Mouse (Mus musculus) megakaryocyte progenitor cell, adult 5-6 weeks (primary cell): ENCODE data around the gene Dcp1a. TPM values are rescaled to one million over a fixed set of nuclear protein-coding genes. Genes with fewer than 3 reads are reported as not detected.
"Not testable (repeated sequence)": the region's sequence is repeated elsewhere in the genome, so short reads cannot be mapped to it uniquely, and the experiment has no call there.

Source experiments
- ATAC-seq: replicated peaks from 2 replicates; pipeline ENCODE4 v1.8.0; 2016; ENCODE audit warnings: mild to moderate bottlenecking, moderate TSS enrichment, inconsistent platforms; ENCODE audit not compliant: poor library complexity
- total RNA-seq, 2 experiments: library from RNA; stranded (forward) in 1 of 2; stranded (reverse) in 1 of 2; fragments of 157-497, 149-512 nt in 1 of 2; fragments of 200-1000 nt in 1 of 2; gene quantifications; 2 replicates each; pipeline versions ENCODE4 v1.2.3 to v1.2.4; 2015 to 2017

Gene Dcp1a
- total RNA-seq, 2 experiments from 2014 or later = 24.9 to 27.1 TPM

GRCm38 (mm10) chr14:30515931-30516723, 36.8 kb downstream of the Dcp1a start:
- ATAC-seq = peak; percentile 86

- no peak for ATAC-seq
Observed at GRCm38 (mm10) chr14:30519323-30519722, 40.0 kb downstream of the Dcp1a start.

GRCm38 (mm10) chr14:30523356-30523755, 44.0 kb downstream of the Dcp1a start:
- no peak for ATAC-seq

GRCm38 (mm10) chr14:30528392-30528791, 49.1 kb downstream of the Dcp1a start:
- ATAC-seq = no peak

- no peak for ATAC-seq
Observed at GRCm38 (mm10) chr14:30528961-30529360, 49.6 kb downstream of the Dcp1a start.

GRCm38 (mm10) chr14:30529454-30529853, 50.1 kb downstream of the Dcp1a start:
- ATAC-seq = no peak

- no peak for ATAC-seq
Observed at GRCm38 (mm10) chr14:30530726-30531269, 51.5 kb downstream of the Dcp1a start.

- ATAC-seq = peak; percentile 29
Observed at GRCm38 (mm10) chr14:30531431-30531830, 52.1 kb downstream of the Dcp1a start.

GRCm38 (mm10) chr14:30531896-30532295, 52.6 kb downstream of the Dcp1a start:
- no peak for ATAC-seq

- ATAC-seq = no peak
Observed at GRCm38 (mm10) chr14:30533780-30534450, 54.6 kb downstream of the Dcp1a start.

GRCm38 (mm10) chr14:30541541-30541940, 62.2 kb downstream of the Dcp1a start:
- no peak for ATAC-seq

- ATAC-seq = not testable (repeated sequence)
Observed at GRCm38 (mm10) chr14:30543331-30543730, 64.0 kb downstream of the Dcp1a start.

- peak; percentile 30 for ATAC-seq
Observed at GRCm38 (mm10) chr14:30548131-30548720, 68.9 kb downstream of the Dcp1a start, which contains the start of gene Tkt. Gene Tkt (plus strand): TSS chr14:30548359.

- ATAC-seq = peak; percentile 68
Observed at GRCm38 (mm10) chr14:30548965-30549776, 69.8 kb downstream of the Dcp1a start.

GRCm38 (mm10) chr14:30549777-30550149, 70.4 kb downstream of the Dcp1a start:
- ATAC-seq = no peak

GRCm38 (mm10) chr14:30550232-30551070, 71.1 kb downstream of the Dcp1a start:
- no peak for ATAC-seq

- ATAC-seq = no peak
Observed at GRCm38 (mm10) chr14:30551509-30551908, 72.2 kb downstream of the Dcp1a start.

GRCm38 (mm10) chr14:30551981-30552380, 72.6 kb downstream of the Dcp1a start:
- ATAC-seq = no peak

- peak; percentile 40 for ATAC-seq
Observed at GRCm38 (mm10) chr14:30553185-30553584, 73.8 kb downstream of the Dcp1a start.

GRCm38 (mm10) chr14:30556651-30557050, 77.3 kb downstream of the Dcp1a start:
- no peak for ATAC-seq
